Mouse (Mus musculus): ENCODE measurements at regions not wholly inside any gene's neighbourhood (a gene's known extent, or its start where the extent isn't known, plus 50 kb on each side); places are given as distances from the start of the nearest gene placed in this dataset.

GRCm38 (mm10) chr15:8569617-8570016, 49.9 kb upstream of the Gm2310 start:
- TF ChIP-seq CTCF (IDR thresholded peaks at IDR 0.05; ENCODE audit: control insufficient read depth, insufficient read depth, insufficient read length), result no peak
- TF ChIP-seq USF1 (IDR thresholded peaks at IDR 0.05; ENCODE audit: low read depth), result no peak
